Mouse (Mus musculus): ENCODE measurements around the gene Nup210.

Nup210 gene

DNA sequence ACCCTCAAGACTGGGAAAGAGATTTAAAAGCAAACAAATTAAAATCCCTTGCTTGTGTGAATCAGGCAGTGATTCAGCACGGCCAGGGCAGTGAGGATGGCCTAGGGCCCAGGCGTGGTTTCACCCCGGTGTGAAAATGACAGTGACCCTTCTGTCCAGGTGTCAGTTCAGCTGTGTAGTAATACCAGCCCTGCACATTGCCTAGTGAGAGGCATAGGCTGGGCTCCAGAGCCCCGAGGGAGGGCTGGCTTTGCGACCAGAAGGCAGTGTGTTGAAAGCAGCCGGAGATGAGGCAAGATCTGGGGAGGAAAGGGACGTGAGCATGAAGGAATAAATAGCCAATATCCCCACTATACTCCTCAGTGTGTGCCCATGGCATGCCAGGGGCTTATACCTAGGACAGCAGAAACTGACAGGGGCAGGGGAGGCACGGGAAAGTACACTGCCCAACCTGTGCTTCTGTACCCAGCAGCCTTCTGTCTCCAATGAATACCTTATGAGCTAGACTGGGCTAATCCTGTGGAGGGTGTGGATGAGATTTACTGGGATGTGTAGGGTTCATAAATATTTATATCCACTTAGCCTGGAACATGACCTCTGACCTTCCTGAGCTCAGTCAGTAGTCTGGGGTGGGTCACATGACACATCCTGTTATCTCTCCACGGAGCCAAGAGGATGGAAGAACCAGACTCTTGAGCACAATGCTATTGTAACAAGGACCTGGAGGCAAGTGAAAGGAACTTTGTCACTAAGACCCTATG is 102.3 kb downstream of the Nup210 start:
- DNase-seq = no peak

DNA sequence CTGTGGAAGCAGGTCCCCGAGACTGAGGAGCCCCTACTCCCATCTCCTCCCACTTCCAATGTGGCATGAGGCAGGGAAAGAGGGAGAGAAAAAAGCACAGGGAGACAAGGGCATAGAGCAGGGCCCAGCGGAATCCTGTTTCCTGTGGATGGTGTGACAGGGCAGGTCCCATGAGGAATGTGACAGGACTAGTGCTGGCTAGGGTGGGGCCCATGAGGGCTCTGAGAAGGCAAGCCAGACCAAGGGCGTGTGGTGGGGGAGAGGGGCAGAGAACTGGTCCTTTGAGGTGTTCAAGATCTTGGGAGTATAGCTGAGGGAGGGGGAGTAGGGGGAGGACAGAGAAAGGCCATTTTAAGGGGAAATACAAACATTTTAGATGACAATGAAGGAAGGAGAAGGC is 104.2 kb downstream of the Nup210 start:
- no peak for DNase-seq

DNA sequence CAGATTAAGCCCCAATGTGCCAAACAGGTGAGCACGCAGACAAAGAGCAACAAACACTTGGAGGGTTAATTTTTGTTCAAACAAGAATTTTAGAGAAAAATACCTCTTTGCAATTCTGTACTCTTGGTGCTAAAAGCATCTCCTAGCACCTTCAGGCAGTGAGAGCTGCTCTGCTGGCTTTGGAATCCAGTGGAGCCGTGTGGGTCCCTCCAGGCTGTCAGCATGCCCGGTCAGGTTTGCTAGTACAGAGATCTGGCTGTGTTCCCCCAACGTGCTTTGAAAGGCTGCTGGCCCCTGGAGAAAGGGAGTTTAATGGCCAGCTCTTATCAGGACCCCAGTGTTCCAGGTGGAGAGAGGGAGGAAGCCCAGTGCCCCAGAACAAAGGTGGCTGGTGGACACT is 105.1 kb downstream of the Nup210 start:
- no peak for DNase-seq

DNA sequence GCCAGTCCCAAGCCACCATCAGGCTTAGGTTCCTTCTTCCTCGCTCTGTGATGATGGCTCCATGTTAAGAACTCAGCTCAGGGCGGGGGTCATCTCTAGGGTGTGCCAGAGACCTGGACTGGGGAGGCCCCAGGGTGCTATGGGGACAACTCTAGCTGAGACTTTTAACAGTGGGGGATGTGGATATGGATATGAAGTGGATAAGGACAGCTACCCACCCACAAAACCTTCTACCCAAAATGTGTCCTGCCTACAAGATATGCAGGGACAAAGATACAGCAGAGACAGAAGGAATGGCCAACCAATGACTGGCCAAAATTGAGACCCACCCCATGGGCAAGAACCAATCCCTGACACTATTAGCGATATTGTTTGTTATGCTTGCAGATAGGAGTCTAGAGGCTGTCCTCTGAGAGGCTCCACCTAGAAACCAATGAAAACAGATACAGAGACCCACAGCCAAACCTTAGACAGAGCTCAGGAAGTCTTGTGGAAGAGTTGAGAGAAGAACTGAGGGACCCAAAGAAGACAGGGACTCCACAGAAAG is 108.3 kb downstream of the Nup210 start:
- DNase-seq = no peak

DNA sequence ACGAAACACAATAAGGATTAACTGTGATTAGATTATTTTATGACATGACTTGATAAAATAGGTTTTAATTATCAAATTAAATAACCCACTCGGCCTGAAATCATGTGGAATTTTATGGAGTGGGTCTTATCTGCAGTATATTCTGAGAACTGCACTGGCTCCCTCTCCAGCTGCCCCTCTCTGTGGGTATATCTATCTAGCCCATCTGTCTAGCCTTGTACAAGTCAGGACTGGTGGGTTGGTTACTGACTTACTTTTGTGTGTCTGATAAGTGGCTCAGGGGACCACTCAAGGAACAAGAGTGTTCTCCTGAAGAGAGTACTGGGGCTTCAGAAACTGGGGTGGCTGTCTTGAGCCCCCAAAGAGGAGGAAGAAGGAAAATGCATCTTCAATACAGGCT is 109.4 kb downstream of the Nup210 start:
- no peak for DNase-seq

DNA sequence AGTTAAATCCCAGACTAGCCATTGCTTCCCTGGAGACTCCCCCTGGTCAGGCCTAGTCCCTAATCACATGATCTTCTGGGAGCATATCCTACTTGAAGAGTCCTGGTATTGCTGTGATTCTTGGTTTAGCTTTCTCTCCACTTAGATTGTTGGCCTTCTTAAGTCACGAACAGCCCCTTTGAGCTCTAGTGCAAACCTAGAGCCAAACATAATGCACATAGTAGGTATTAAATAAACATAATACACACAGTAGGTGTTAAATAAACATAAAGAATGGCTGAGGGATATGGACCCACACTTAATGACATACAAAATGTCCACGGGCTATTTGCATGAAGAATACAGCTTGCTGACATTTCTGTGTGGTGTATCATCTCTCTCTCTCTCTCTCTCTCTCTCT is 112.5 kb downstream of the Nup210 start:
- DNase-seq = no peak

DNA sequence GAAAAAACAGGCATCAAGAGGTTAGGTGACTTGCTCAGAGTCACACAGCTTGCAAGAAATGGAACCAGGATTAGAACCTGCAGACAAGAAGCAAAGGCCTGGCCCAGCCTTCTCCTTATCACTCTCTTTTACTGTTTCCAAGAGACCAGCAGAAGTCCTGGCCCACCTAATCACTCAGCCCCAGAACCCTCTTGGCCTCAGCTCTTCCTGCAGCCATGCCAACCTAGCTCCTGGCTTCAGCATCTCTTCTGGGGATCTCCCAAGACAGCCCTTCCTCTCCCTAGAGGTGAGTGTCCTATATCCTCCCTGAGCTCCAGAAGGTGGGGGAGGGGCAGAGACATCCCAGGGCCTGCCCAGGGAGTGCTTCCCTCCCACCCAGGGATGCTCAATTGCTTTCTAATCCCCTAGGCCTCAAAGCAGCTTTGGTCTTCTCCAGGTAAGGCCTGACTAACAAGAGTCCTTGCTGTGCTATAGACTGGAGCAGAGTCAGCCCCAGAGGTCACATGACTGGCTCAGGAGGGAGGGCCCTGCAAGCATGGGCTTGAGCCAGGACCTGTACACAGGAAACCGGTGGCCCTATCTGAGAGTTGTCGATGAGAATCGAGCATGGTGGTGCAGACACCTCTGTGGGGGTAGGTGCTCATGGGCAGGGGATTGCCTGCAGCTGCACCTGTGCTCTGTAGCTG is 113.2 kb downstream of the Nup210 start:
- no peak for DNase-seq

DNA sequence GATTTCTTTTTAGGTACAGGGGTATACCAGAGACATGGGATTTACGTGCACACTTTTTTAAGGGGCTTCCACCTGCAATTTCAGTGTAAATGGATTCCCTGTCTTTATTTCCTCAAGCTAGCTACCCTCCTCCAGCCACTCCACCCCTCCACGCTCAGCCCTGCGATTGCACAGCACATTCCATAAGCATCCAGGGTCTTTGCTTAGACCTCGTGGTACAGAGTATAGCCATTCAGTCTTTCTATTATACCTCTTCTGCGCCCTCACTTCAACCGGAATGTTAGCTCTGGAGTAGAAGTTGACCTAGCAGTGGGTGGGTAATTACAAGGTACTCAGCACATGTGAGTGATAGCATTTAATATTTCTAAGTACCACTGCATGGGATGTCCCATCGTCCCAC is 115.1 kb downstream of the Nup210 start:
- no peak for DNase-seq

DNA sequence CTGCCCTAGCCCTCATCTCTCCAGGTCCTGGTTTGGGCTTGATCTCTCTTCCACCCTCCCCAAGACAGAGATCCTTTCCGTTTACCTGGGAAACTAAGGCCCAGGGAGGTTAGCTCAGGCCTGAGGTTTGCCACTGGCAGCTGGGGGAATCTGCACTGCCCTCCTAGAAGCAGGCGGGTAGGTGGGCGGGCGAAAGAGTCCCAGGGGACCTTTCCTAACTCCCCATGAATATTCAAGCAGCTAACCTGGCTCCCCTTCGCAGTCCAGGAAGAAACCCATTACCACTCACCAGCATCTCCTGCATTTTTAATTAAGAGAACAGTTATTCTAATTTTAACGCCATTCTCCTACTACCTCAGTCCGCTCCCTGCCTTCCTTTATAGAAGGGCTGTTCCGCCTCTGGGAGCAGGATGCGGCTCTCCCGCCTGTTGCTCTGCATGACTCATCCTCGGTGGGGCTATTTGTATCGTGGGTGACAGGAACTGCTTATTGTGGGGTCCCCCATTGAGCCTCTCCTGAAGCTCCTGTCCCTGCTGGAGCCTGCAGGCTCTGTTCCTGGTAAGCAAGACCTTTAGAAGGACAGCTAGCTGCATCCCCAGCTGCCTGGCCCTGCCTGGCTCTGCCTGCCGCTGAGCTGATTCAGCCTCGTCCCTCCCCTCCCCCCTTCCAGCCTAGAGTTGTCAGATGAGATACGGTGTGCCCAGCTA is 115.7 kb downstream of the Nup210 start:
- no peak for DNase-seq

DNA sequence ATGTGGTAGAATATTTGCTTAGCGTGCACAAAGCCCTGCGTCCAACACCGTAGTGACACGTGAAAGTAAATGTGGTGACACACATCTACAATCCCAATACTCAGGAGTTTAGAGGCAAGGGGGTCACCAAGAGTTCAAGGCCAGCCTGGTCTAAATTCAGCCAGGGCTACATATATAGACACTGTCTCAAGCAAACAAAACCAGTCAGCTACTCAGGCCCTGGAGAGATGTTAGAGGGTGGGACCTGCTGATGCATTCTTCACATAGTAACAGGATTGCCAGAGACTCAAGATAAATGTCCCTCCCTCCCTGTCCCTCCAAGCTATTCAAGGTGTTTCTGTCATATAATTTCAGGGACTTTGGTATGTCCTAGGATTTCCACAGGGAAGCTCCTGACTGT is 117.5 kb downstream of the Nup210 start:
- no peak for DNase-seq

DNA sequence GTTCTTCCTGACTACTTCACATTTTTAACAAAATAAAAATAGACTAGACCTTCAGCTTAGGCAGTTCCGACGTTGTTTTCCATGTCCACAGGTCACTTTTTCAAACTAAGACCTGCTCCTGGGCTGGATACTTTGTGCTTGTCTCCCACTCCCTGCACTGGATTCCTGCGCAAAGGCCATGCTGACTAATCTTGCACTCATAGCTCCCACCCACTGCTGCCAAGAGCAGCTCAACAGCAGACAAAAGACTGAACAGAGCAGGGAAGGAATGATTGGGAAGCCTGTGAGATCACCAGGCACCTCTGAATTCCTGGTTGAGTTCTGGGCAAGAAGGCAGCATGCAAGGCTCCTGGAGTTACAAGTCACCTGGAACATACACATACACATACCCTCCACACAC is 119.6 kb downstream of the Nup210 start:
- no peak for DNase-seq

DNA sequence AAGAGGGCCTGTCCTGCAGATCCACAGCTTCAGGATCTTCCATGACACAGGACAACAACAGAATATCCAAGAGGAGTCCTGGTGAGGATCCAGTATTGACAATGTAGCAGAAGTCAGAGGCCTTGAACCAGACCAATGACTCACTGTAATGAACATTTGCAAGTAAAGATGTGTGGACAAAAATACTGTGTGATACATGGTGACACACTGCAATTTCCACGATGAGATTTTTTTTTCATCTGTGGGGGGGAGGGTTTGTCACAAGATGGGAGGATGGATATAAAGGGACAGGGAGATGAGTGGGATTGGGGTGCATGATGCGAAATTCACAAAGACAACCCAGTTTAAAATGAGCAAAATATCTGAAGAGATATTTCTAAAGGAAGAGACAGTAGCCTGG is 120.4 kb downstream of the Nup210 start:
- no peak for DNase-seq

DNA sequence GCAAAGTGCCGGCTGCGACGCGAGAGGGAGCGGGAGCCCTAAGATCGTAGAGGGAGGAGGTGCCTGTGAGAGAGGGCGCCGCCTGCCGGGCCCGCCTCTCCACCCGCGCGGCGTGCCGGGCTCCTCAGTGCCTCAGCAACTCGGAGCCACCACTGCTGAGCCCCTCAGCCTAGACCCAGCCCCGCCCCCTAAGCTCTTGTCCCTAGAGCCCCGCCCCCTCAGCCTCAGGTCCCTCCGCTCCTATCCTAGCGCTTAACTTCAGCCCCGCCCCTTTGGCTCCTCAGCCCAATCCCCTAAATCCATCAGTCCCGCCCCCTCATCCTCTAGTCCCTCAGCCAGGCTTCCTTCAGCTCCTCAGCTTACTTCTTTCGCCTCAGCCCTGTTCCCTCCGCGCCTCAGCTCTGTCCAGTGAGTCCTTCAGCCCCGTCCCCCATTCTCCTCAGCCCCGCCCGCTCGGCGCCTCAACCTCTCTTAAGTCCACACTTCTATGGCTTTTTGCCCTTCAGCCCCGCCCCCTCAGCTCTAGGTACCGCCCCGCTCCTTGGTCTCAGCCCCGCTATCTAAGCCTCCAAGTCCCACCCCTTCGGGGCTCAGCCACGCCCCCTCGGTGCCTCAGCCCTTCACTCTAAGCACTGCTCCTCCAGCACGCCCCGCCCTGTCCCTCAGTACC is 127.8 kb downstream of the Nup210 start, which contains the start of gene Iqsec1:
Iqsec1 (minus strand) TSS at position 38 of the 670 bp plus-strand sequence.
- DNase-seq = peak; percentile 33

DNA sequence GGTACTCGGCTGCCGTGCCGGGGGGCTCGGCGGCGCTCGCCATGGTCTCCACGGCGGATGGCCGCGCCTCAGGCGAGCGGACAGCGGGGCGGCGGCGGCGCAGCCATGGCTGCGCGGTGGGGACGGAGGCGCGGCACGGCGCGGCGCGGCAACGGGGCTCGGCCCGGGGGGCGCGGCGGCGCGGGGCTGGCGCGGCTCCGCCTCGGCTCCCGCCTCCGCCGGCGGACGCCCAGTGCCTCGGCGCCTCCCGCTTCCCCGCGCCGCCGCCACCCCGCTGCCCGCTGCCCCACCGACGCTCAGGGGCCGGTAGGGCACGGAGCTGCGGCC is 128.4 kb downstream of the Nup210 start:
- DNase-seq = no peak

DNA sequence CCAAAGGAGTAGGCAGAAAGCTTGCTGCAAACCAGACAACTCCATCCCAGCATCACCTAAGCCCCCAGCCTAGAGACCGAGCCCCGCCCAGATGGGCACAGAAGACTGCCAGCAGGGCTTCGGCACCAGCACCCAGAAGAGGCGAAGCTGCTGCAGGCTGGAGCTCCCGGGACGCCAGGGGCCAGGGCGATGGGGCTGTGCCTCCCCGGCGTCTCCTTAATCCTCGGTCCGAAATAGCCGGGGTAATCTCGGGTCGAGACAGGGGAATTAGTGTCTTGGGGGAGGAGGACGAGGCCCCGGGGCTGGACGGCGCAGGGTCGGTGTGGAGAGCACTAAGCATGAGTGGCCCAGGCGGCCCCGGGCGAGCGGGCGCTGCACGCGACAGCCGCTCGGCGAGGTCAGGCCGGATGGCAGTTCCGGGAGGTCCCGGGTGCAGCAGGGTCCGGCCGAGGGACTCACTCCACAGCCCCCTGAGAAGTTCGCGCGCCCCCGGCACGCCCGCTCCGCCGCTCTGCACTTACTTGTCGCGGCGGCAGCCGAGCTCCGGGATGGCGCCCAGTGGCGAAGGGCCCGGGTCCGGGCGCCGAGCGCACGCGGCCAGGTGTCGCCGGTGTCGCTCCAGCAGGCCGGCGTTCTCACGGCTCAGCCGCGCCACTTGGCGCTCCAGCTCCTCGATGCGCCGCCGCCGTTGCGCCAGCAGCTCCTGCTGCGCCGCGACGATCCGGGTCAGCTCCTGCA is 128.9 kb downstream of the Nup210 start:
- peak; percentile 12 for DNase-seq

DNA sequence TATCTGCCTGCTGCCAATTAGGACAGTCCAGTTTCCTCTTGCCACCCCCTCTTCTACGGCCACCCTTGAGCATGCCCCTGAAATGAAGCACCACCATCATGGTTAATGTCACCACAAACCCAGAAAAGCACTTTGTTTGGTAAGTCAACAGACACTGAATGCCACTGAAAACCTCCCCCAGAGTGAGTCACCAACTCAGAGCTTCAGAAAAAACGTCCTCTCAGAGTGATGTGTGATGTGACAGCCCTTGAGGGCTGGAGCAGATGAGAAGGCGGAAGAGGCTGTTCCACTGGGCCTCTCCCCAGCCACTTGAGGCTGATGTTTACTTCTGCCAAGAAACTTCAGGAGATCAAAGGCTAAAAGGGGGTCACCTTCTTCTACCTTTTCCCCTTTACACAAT is 132.5 kb downstream of the Nup210 start:
- no peak for DNase-seq

DNA sequence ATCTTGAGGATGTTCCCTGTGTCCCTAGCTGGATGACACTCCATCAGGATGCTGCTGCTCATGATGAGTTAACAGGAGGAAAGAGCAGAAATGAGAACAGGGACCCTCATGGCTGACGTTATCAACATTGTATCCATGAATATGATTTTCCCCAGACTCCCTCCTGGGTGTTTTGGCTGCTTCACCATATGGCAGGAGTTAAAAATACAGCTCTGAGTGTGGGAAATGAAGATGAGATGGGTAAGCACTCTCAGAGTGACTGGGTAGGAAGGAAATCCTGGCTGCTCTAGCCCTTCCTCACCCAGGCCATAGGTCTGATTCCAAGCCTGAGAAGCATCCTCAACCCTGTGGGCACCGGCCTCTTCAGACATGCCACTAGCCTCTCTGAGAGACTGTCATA is 142.3 kb downstream of the Nup210 start:
- no peak for DNase-seq

DNA sequence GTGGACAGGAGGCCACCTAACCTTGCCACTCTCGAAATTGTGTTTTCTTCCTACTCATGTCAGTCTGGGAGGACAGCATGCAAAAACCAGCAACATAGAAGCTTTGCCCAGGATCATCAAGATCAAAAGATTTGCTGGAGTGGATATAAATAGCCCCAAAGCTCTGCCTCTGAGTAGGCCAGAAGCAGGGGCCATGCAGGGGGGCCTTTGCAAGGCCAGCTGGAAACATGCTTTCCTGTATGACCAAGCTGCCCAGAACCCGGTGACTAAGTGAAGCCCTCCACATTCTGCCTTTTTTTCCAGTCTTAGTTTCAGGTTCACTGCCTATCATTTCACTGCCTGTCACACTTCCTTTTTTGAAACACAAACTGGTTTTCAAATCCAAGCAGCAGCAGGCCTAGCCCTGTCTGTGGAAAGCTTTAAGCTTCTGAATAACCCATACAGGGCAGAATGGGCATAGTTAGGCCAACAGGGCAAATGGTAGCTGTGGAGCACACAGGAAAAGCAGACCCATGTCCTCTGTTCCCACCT is 147.2 kb downstream of the Nup210 start:
- no peak for DNase-seq
